Mouse (Mus musculus) heart, embryonic 11.5 days (tissue): ENCODE results near the gene Dars2. TPM values are rescaled to one million over a fixed set of nuclear protein-coding genes. Genes with fewer than 3 reads are reported as not detected.
"Not testable (repeated sequence)": the region's sequence is repeated elsewhere in the genome, so short reads cannot be mapped to it uniquely, and the experiment has no call there.

ENCODE experiments used
- ATAC-seq: fragments of 200-750 bp; cut with Nextera tagmentation; replicated peaks from 2 replicates; pipeline ENCODE4 v1.8.0; 2017; ENCODE audit warnings: moderate library complexity; ENCODE audit not compliant: insufficient number of reproducible peaks, low FRiP score, low TSS enrichment
- H3K27ac ChIP-seq: fragments of 300-500 bp; sonication (generic); 2 replicates; pipeline ENCODE4 v1.5.1; 2014; ENCODE audit warnings: mild to moderate bottlenecking, low read depth, low read length
- H3K27me3 ChIP-seq: fragments of 300-500 bp; sonication (generic); 2 replicates; pipeline ENCODE4 v1.6.1; 2014; ENCODE audit warnings: mild to moderate bottlenecking, low read length, mixed read lengths; ENCODE audit not compliant: control insufficient read depth, insufficient read depth
- H3K36me3 ChIP-seq: fragments of 300-500 bp; sonication (generic); 2 replicates; pipeline ENCODE4 v1.6.1; 2014; ENCODE audit warnings: mild to moderate bottlenecking, low read length, moderate library complexity, mixed read lengths; ENCODE audit not compliant: control insufficient read depth, insufficient read depth
- H3K4me1 ChIP-seq: fragments of 300-500 bp; sonication (generic); 2 replicates; pipeline ENCODE4 v1.6.1; 2014; ENCODE audit warnings: low read length; ENCODE audit not compliant: control insufficient read depth, insufficient read depth
- H3K4me2 ChIP-seq: fragments of 300-500 bp; sonication (generic); 2 replicates; pipeline ENCODE4 v1.6.1; 2014; ENCODE audit warnings: mild to moderate bottlenecking, moderate library complexity
- H3K4me3 ChIP-seq: fragments of 300-500 bp; sonication (generic); 2 replicates; pipeline ENCODE4 v1.5.1; 2014; ENCODE audit warnings: low read depth, low read length
- H3K9ac ChIP-seq: fragments of 300-500 bp; sonication (generic); 2 replicates; pipeline ENCODE4 v1.6.1; 2014; ENCODE audit warnings: mild to moderate bottlenecking, low read depth, low read length, moderate library complexity
- H3K9me3 ChIP-seq: fragments of 300-500 bp; sonication (generic); replicated peaks from 2 replicates; pipeline ENCODE4 v1.6.1; 2016; ENCODE audit warnings: low read length; ENCODE audit not compliant: control insufficient read depth
- WGBS: fragments of 180-500 bp; shearing (Covaris S2); extraction: QIAGEN DNeasy Blood & Tissue Kit; methylation state at CpG from one replicate; pipeline ENCODE4 v1.1.7; 2014; ENCODE audit not compliant: insufficient replicate concordance; 5-methylcytosine and 5-hydroxymethylcytosine counted together
- polyA plus RNA-seq: library from polyadenylated mRNA; unstranded; fragments of >200 nt; fragmentation: Nextera tagmentation; extraction: Ambion mirVana; gene quantifications from 2 replicates; pipeline ENCODE4 v1.2.1, GENCODE M21; 2014

The Dars2 gene
- polyA plus RNA-seq, 1 experiment from 2014 or later, result 37.0 TPM

GRCm38 (mm10) chr1:161032345-161032744 lies 38.1 kb downstream of the Dars2 start:
- Histone ChIP-seq H3K4me2 (no peak overlapping the region), H3K27ac (no peak overlapping the region), H3K9me3 (no peaks in the 10 kb centered on the region), H3K4me3 (no peak overlapping the region), H3K36me3 (peaks cover 24% of the 10 kb centered on the region), H3K4me1 (peaks cover 6% of the 10 kb centered on the region; the same call in 1 of the 2 replicates), H3K27me3 (no peaks in the 10 kb centered on the region), H3K9ac (no peak overlapping the region)
- 89% methylated on average over 7 of the region's 7 CpGs for WGBS
- no peak for ATAC-seq

GRCm38 (mm10) chr1:161031881-161032280 lies 38.6 kb downstream of the Dars2 start:
- WGBS, result 91% methylated on average over 9 of the region's 9 CpGs
- Histone ChIP-seq H3K27ac (no peak overlapping the region), H3K4me1 (peaks cover 4% of the 10 kb centered on the region; the same call in 1 of the 2 replicates), H3K36me3 (peaks cover 22% of the 10 kb centered on the region), H3K9me3 (no peaks in the 10 kb centered on the region), H3K4me2 (no peak overlapping the region), H3K4me3 (no peak overlapping the region), H3K27me3 (no peaks in the 10 kb centered on the region), H3K9ac (no peak overlapping the region)
- ATAC-seq, result no peak

GRCm38 (mm10) chr1:161030058-161030457 lies 40.4 kb downstream of the Dars2 start:
- no peaks in the 10 kb centered on the region for H3K9me3 ChIP-seq
- peaks cover 16% of the 10 kb centered on the region for H3K36me3 ChIP-seq
- 86% methylated on average over 3 of the region's 3 CpGs for WGBS
- no peak overlapping the region for H3K4me3 ChIP-seq
- no peak for ATAC-seq
- H3K27me3 ChIP-seq, result no peaks in the 10 kb centered on the region
- no peaks in the 10 kb centered on the region for H3K4me1 ChIP-seq
- H3K9ac ChIP-seq, result no peak overlapping the region
- H3K27ac ChIP-seq, result no peak overlapping the region
- H3K4me2 ChIP-seq, result no peak overlapping the region

- H3K36me3 ChIP-seq, result peaks cover 16% of the 10 kb centered on the region
- not testable (repeated sequence) for H3K27me3 ChIP-seq, H3K9ac ChIP-seq, H3K4me1 ChIP-seq, H3K27ac ChIP-seq, H3K4me2 ChIP-seq, ATAC-seq, H3K9me3 ChIP-seq, H3K4me3 ChIP-seq
- 93% methylated on average over 1 of the region's 1 CpGs for WGBS
Measured at GRCm38 (mm10) chr1:161028427-161028826, 42.0 kb downstream of the Dars2 start.

- Histone ChIP-seq H3K4me3 (no peak overlapping the region), H3K4me2 (no peak overlapping the region), H3K9ac (no peak overlapping the region), H3K4me1 (no peaks in the 10 kb centered on the region), H3K27ac (no peak overlapping the region), H3K9me3 (no peaks in the 10 kb centered on the region), H3K27me3 (no peaks in the 10 kb centered on the region), H3K36me3 (peaks cover 14% of the 10 kb centered on the region)
- WGBS, result 74% methylated on average over 2 of the region's 2 CpGs
- ATAC-seq, result no peak
Measured at GRCm38 (mm10) chr1:161027196-161027595, 43.3 kb downstream of the Dars2 start.

GRCm38 (mm10) chr1:161025410-161026210 lies 44.8 kb downstream of the Dars2 start:
- Histone ChIP-seq H3K27ac (no peak overlapping the region), H3K27me3 (no peaks in the 10 kb centered on the region), H3K4me1 (no peaks in the 10 kb centered on the region), H3K9ac (no peak overlapping the region), H3K4me2 (no peak overlapping the region), H3K4me3 (no peak overlapping the region), H3K36me3 (peaks cover 6% of the 10 kb centered on the region), H3K9me3 (no peaks in the 10 kb centered on the region)
- ATAC-seq, result no peak
- 86% methylated on average over 5 of the region's 5 CpGs for WGBS

- no peak for ATAC-seq
- Histone ChIP-seq H3K36me3 (peaks cover 9% of the 10 kb centered on the region), H3K27ac (no peak overlapping the region), H3K27me3 (no peaks in the 10 kb centered on the region), H3K4me1 (no peaks in the 10 kb centered on the region), H3K9ac (no peak overlapping the region), H3K9me3 (no peaks in the 10 kb centered on the region), H3K4me3 (no peak overlapping the region), H3K4me2 (no peak overlapping the region)
- WGBS, result 94% methylated on average over 14 of the region's 14 CpGs
Measured at GRCm38 (mm10) chr1:161020051-161020450, 50.4 kb downstream of the Dars2 start.

GRCm38 (mm10) chr1:161016378-161016777 lies 54.1 kb downstream of the Dars2 start:
- H3K4me1 ChIP-seq, result no peaks in the 10 kb centered on the region
- H3K4me3 ChIP-seq, result no peak overlapping the region
- no peak overlapping the region for H3K4me2 ChIP-seq
- H3K9ac ChIP-seq, result no peak overlapping the region
- H3K27ac ChIP-seq, result no peak overlapping the region
- no peaks in the 10 kb centered on the region for H3K9me3 ChIP-seq
- 82% methylated on average over 2 of the region's 2 CpGs for WGBS
- H3K36me3 ChIP-seq, result peaks cover 13% of the 10 kb centered on the region
- H3K27me3 ChIP-seq, result no peaks in the 10 kb centered on the region
- no peak for ATAC-seq

- no peak overlapping the region for H3K9ac ChIP-seq
- H3K9me3 ChIP-seq, result no peaks in the 10 kb centered on the region
- no peak overlapping the region for H3K27ac ChIP-seq
- H3K4me1 ChIP-seq, result no peaks in the 10 kb centered on the region
- ATAC-seq, result no peak
- 91% methylated on average over 4 of the region's 4 CpGs for WGBS
- H3K27me3 ChIP-seq, result no peaks in the 10 kb centered on the region
- H3K36me3 ChIP-seq, result peaks cover 4% of the 10 kb centered on the region; the same call in 1 of the 2 replicates
- H3K4me2 ChIP-seq, result no peak overlapping the region
- H3K4me3 ChIP-seq, result no peak overlapping the region
Measured at GRCm38 (mm10) chr1:161010436-161010835, 60.0 kb downstream of the Dars2 start.
